Mouse (Mus musculus): ENCODE measurements around the gene Stk11.

Gene Stk11

DNA sequence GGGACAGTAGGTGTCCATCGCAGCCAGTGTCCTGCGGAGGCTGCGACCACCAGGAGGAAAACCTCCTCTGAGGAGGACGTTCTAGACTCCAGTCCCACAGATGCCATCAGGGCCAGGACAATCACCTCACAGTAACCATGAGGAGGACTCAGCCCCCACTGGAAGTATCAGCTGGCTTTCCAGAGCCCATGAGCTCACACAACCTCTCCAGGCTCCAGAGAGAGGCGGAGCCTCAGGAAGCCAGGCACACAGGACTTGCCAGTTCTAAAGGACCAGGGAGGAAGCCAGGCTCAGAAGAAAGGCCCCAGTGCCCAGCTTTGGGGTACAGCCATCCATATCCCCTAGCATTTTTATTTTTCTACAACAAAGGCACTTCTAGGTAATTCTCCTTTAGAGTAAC lies 20.1 kb upstream of the Stk11 start:
- no peak for DNase-seq (ENCODE audit: low spot score)

- peak; percentile 43 for DNase-seq (ENCODE audit: low spot score)
Observed at GRCm38 (mm10) chr10:80097275-80097674, 18.3 kb upstream of the Stk11 start.

DNA sequence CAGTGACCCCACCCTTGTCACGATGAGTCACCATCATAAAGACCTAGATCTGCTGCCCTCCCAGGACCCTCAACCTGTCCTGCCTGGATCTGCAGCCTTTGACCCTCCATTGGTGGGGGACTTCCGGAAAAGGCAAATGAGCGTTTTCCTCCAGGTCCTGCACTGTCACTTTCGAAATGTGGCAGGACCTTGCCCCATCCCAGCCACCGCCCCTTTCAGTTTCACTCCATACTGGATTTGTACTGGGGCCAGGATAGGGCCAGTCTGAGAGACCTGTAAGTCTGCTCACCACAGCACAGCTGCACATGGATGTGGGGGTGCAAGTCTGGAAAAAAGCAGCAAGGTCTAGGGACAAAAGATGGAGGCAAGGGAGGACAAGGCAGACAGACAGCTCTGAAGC lies 17.0 kb upstream of the Stk11 start:
- DNase-seq (ENCODE audit: low spot score), result no peak

GRCm38 (mm10) chr10:80100982-80101381 lies 14.6 kb upstream of the Stk11 start:
- peak; percentile 44 for DNase-seq (ENCODE audit: low spot score)

DNA sequence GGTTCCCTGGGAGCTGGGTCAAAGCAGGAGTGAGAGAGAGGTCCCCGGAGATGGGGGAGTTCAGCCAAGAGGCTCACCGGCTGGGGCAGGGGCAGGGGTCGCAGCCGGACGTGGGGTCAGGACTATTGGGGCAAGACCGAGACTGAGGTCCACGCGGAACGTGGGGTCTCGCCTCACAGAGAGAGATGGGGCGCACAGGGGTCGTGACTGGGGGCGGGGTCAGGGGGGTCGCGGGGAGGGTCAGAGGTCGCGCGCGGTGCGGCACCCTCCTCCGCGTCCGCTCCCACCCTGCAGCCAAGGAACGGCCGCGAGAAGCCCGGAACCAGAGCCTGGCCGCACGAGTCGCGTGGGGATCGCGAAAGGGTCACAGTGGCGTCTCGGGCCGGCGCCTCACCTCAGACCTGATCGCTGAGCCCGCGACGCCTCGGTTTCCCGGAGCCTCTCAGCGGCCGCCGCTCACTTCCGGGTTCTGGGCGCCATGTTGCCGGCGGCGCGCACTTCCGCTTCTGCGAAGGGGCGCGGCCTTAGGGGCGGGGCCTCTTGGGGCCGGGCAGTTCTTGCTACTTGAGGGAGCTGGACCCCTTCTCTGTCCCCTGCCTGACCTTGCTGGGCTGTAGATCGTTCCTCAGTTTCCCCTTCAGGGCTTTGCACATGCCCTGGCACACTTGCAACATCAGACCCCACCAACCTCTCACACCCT lies 13.2 kb upstream of the Stk11 start:
- peak; percentile 90 for DNase-seq (ENCODE audit: low spot score)

DNA sequence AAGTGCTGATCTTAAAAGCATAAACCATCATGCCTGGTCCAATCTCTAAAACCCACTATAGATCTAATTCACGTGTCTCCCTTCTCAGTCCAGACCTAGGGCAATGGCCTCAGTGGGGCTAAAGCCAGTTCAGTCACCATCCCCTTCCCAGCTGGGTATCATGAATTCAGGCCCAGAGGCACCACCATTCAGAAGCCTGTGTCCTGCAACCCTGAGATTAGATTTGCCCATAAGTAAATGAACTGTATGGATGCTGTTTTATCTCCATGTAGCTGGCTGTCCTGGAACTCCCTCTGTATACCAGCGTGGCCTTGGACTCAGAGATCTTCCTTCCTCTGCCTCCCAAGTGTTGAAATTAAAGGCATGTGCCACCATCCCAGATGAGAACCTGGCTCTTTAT lies 12.6 kb upstream of the Stk11 start:
- no peak for DNase-seq (ENCODE audit: low spot score)

GRCm38 (mm10) chr10:80104181-80104580 lies 11.4 kb upstream of the Stk11 start:
- no peak for DNase-seq (ENCODE audit: low spot score)

DNA sequence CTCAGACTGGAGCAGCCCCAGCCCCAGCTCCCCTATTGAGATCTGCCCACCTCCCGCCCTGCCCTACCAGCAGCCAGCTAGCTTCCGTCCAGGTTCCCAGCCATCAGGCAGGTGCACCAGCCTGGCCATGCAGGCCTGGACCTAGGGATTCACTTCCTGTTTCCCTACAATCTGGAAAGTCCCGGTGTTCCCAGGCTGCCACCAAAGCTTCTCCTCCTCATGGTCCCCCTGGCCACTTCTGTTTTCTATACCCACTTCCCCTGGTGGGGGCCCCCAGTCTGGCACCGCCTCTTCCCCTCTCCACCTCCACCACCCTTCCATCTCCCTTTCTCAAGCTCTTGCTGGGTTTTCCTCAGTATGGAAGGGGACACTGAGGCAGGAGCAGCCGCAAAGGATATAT lies 10.1 kb upstream of the Stk11 start, which contains the start of gene Sbno2:
Gene Sbno2, minus strand, starts transcription at position 112 of the 400 bp plus-strand sequence.
- DNase-seq (ENCODE audit: low spot score), result no peak

DNA sequence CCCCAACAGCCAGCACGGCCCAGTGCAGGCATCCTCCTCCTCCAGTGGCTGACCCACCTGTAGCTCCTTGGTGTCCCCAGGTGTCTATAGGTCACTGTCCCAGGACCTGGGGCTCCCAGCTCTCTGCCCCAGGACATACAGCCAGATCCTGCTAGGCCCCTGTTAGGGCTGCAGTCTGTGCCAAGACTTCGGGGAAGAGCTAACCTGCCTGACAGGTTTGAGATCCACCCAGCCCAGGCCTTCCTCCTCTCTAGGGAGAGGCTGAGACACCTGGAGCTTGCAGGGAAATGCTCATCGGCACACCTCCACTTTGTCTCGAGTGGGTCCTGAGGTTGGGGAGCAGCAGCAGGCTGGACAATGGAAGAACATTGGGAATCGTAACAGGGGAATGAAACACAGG lies 9.7 kb upstream of the Stk11 start:
- DNase-seq (ENCODE audit: low spot score), result no peak

DNA sequence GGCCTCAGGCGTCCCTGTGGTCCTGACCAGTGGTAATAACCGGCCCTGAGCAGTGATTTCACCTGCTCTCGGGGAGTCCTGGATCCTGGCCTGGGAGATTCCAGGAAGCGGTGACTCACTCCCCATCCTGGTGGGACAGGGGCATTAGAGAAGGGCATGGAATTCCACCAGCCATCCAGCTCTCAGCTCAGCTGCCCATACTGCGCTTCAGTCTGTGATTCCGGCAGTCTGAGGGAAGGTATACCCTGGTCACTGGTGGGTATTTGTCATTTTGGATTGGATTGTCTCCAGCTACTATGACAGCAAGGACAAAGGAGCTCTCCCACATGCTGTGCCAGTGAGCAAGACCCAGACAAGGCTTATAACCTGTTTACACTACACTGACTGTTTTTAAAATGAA lies 7.9 kb upstream of the Stk11 start:
- DNase-seq (ENCODE audit: low spot score), result no peak

DNA sequence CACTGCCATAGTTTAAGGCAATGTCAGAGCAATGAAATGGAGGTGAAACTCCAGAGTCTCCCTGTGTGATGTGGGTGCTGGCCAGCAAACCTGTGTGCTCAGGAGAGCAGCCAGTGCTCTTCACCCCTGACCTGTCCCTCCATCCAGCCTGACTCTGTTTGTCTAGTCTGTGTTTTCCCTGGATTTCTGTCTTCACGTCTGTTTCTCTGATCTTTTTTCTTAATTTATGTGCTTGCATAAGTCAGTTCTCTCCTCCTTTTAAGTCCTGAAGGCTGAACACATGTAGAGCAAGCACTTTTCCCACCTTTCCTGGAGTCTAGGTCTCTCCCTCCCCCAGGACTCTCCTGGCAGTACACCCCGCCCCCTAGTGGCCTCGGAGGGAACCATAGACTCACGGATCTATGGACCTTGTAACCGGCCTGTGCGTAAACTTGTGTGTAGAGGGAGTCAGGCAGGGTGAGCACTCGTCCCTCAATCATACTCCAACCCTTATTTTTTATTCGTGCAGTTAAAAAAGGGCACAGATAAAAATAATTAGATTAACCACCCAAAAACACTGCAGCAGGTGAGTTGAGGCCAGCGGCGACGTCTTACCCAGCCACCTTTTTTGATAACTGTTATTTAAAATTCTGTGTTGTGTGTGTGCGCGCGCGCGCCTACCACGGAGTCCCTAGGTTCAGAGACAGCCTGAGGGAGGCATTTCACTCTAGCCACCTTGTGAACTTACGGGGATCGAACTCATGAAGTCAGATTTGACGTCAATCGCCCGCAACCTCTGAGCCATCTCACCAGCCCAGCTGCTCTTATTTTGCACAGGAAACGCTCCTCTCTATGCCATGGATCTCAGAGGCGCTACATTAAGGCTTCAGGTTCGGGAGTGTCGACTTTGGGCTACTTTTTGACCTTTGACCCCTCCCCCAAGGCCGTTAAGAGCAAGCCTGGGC lies 990 bp upstream of the Stk11 start:
- peak; percentile 94 for DNase-seq (ENCODE audit: low spot score)

DNA sequence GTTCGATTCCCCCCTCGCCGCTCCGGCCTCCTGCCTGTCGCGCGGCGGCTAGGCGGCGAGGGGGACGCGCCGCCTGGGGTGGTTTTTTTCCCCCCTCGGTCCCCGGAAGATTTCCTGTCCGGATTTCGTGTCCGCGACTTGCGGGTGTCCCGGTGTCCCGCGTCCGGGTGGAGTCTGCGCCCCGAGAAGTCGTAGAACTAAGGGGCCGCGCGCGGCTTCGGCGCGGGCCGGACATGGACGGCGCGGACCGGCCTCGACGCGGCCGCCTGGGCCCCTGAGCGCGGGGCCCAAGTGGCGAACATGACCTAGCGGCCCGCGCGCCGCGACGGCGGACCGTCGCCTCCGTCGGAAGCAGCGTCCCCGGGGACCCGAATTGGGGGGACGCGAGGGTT lies 337 bp downstream of the Stk11 start:
- no peak for DNase-seq (ENCODE audit: low spot score)

DNA sequence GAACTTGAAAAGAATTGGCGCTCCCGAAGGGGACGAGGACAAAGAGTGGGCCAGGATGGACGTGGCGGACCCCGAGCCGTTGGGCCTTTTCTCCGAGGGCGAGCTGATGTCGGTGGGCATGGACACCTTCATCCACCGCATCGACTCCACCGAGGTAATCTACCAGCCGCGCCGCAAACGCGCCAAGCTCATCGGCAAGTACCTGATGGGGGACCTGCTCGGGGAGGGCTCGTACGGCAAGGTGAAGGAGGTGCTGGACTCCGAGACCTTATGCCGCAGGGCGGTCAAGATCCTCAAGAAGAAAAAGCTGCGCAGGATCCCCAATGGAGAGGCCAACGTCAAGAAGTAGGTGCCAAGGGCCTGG lies 942 bp downstream of the Stk11 start:
- no peak for DNase-seq (ENCODE audit: low spot score)

DNA sequence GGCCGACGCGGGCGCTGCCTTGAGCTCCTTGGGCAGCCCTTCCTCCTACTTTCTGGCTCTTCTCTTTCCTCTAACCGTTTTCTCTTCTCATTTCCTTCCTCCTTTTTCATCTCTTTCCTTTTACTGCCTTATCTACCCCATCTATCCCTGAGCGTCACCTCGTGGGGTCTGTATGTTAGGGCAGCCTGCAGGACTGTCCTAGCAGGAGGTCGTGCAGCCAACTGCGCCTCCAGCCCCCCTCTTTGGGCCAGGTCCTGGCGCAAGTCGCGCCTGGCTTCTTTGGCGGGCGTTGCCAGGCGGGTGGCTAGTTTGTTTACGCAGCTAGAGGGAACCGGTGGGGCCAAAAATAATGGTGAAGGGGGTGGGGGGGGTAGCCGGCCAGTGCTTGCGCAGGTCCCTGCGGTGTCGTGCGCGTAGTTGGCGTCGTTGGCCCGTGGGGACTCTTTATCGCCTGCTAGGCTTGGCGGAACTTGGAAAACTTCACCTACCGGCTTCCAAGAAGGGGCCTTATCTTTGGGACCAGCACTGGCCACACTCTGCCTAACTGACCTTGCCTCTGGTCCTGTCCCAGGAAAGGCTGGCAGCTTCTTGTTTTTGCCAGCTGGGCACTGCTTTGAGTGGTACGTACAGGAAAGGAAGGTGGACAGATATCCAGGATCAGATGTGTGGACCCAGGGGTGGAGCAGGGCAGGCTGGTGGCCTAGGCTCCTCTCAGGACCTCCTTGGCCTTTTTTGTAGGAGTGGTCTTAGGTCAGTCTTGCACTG lies 1.5 kb downstream of the Stk11 start:
- DNase-seq (ENCODE audit: low spot score), result no peak

DNA sequence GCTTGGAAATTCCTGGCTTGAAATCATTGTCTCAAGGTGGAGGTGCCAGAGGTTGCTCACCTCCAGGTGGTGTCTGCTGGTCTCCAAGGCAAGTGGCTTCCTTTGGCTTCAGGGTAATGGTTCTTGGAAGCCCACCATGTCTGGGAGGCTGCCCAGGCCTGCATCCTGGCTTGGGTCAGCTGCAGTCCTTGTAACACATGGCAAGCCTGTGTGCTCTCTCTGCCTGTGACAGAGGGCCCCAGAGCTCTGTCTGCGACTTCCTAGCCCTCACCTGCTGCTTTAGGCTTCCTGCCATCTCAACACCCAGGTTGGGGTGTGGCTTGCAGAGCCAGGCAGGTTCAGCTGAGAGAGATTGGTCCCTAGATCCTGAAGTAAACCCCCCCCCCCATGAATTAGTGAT lies 2.1 kb downstream of the Stk11 start:
- DNase-seq (ENCODE audit: low spot score), result no peak

- DNase-seq (ENCODE audit: low spot score), result no peak
Observed at GRCm38 (mm10) chr10:80118552-80118951, 2.9 kb downstream of the Stk11 start.

DNA sequence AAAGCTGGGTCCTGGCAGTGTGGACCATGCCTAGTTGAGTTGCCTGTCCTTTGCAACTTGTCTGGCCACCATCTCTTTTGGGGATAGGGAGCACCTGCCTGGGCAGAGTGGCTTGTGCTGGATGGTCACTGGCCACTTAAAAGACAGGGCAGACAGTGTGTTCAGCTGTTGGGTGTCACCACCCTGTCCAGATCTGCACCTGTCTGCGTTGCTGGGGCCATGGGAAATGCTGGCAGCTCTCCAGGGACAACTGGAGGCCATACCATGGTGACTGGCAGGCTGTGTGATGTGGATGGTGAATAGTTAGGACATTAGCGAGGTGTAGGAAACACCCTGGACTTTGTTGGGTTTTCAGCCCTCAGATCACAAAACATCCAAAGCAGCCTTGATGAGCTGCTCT lies 4.5 kb downstream of the Stk11 start:
- no peak for DNase-seq (ENCODE audit: low spot score)

- DNase-seq (ENCODE audit: low spot score), result no peak
Observed at GRCm38 (mm10) chr10:80121639-80122038, 6.0 kb downstream of the Stk11 start.

GRCm38 (mm10) chr10:80123932-80124562 lies 8.4 kb downstream of the Stk11 start:
- no peak for DNase-seq (ENCODE audit: low spot score)

DNA sequence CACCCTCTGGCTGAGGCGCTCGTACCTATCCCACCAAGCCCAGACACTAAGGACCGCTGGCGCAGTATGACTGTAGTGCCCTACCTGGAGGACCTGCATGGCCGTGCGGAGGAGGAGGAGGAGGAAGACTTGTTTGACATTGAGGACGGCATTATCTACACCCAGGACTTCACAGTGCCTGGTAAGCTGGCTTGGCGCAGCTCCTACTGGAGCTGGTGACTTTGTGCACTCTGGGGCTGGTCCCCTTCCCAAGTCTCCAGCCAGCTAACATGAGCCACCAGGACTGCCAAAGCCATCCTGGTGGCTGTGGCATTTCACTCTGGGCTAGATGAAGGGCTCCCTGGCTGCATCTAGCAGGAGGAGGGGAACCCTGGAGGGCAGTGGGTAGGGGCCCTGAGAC lies 12.3 kb downstream of the Stk11 start:
- DNase-seq (ENCODE audit: low spot score), result no peak

DNA sequence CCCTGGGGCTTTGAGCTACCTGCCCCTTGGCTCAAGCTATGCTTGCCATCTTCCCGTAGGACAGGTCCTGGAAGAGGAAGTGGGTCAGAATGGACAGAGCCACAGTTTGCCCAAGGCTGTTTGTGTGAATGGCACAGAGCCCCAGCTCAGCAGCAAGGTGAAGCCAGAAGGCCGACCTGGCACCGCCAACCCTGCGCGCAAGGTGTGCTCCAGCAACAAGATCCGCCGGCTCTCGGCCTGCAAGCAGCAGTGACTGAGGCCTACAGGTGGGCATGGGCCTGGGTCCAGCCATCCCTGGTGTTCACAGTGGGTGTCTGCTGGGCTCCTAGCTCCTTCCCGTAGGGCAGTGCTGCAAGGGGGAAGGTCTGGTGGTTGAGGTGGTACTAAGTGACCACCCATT lies 14.2 kb downstream of the Stk11 start:
- DNase-seq (ENCODE audit: low spot score), result no peak

DNA sequence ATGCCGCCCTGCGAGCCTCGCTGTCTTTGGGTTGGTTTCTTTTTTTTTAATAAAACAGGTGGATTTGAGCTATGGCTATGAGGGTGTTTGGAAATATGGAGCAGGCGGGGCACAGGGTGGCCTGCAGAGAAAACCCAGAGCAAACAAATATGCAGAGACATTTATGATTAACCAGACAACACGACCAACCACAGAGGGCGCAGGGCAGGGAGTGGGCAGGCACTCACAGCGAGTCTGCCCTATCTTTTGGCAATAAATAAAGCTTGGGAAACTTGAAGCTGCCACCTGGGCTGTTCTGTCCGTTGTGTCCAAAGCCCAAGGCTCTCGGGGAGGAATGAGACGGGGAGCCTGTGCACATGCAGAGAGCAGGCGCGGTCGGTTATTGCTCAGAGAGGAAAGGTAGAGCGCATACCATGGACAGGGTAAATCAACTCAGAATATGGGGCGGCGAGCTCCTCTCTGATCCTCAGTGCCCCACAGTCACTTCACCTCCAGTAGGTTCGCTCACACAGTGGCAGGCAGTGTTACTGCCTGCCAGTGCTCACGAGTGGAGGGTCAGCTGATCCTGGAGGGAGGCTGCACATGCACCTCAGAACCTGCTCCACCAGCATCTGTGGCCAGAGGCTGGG lies 14.9 kb downstream of the Stk11 start:
- no peak for DNase-seq (ENCODE audit: low spot score)

Measured in urinary bladder, postnatal 25 days (tissue).